Mouse (Mus musculus) heart, postnatal 36 days (tissue): ENCODE data around the gene Cfap70. TPM values are rescaled to one million over a fixed set of nuclear protein-coding genes. Genes with fewer than 3 reads are reported as not detected.

Experiments used
- DNase-seq, 2 experiments: peaks; one replicate each; pipeline ENCODE4 v3.0.0; 2021 to 2022
- intact Hi-C: fragments of 180-260 bp; cut with DNase I; formaldehyde crosslinking; loops from one replicate; pipeline ENCODE4 v1.15.1; 2025
- total RNA-seq, 2 experiments: library from RNA; stranded (reverse); gene quantifications; 2 replicates each; pipeline ENCODE4 v1.2.3; 2021

Cfap70 gene
- total RNA-seq, 2 experiments from 2014 or later, result not detected

- no peak for DNase-seq
- intact Hi-C loops, result no loop called here
Observed at GRCm38 (mm10) chr14:20429833-20430232, 22.2 kb downstream of the Cfap70 start.

GRCm38 (mm10) chr14:20428593-20428992 lies 23.4 kb downstream of the Cfap70 start:
- intact Hi-C loops, result no loop called here
- DNase-seq, result no peak

DNA sequence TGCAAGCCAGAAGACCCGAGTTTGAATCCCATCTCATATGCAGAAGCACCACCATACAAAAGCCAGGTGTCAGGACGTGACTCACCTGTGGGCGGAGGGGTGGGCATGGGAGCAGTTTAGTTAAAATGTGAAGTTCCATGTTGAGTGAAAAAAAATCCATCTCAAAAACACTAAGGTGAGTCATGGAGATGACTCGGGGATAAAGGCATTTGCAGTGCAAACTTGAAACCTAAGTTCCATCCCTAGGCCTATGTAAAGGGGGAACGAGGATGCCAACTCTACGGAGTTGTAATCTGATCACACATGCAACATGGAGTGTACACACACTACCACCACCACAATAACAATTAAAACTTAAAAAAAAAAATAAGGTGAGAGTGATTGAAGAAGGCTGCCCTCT lies 29.0 kb downstream of the Cfap70 start:
- no peak for DNase-seq
- intact Hi-C loops, result no loop called here

- DNase-seq, result peak in 1 of 2 experiments; percentile 3
- intact Hi-C loops, result no loop called here
Observed at GRCm38 (mm10) chr14:20422257-20422656, 29.8 kb downstream of the Cfap70 start.

DNA sequence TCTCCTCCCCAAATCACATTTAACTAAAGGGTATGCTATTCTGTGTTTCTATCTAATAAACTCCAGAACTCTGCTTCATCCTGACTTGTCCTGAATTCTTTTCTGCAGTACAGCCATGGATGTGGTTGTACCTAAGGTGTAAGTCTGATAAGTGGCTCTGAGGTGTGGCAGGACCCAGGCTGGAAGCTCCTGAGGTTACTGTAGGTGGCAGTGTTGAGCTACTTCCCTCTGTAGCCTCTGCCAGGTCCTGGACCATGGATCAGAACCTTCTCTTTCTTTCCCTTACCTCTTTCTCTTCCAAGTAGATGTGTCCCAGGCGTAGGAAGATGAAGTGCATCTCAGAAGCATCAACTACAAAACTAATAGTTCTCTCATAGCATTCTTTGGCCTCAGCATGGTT lies 52.0 kb downstream of the Cfap70 start:
- peak; percentile 24 to 26 for DNase-seq
- intact Hi-C loops, result loop anchor here (5.0 kb wide), 1 partner anchor 77 kb away; no protein-coding TSS in a partner anchor

DNA sequence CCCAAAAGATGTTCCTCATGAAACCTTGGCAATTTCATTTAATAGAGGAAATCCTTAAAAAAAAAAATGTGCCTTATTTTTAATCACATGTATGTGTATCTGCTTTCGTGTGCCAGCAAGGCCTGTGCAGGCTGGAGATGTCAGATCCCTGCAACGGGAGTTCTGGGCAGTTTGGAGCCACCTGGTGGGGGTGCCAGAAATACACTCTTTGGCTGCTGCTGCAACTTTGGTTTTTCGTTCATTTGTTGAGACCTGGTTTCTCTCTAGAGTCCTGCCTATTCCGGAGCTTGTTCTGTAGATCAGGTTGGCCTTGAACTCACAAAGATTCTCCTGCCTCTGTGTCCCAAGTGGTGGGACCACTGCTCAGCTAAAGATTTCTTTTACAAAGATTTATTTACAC lies 53.2 kb downstream of the Cfap70 start:
- intact Hi-C loops, result no loop called here
- no peak for DNase-seq

- no peak for DNase-seq
- intact Hi-C loops, result no loop called here
Observed at GRCm38 (mm10) chr14:20397220-20397619, 54.8 kb downstream of the Cfap70 start.

GRCm38 (mm10) chr14:20393205-20393913 lies 58.7 kb downstream of the Cfap70 start, which contains the start of gene Mrps16:
TSS of gene Mrps16 (minus strand) at chr14:20393634.
- intact Hi-C loops, result loop anchor here (5.0 kb wide), 1 partner anchor 269 kb away; no protein-coding TSS in a partner anchor
- DNase-seq, result peak; percentile 90 to 93

DNA sequence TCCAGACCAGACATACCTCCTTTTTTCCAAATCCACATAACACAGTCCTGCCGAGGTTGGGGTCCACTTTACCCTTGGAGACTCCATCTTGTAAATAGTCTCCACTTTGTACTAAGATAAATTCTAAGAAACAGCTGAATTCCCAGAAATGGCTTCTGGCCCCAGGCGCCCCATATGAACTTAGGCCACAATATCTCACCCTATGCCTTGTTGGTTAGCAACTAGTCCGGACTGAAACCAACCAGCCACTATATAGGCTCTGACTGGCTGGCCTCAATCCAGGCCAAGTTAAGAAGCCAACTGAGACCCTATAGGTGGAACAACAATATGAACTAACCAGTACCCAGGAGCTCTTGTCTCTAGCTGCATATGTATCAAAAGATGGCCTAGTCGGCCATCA lies 59.7 kb downstream of the Cfap70 start:
- DNase-seq, result no peak
- intact Hi-C loops, result loop anchor here (5.0 kb wide), 1 partner anchor 270 kb away; no protein-coding TSS in a partner anchor

- no peak for DNase-seq
- intact Hi-C loops, result loop anchor here (2.0 to 5.0 kb wide), 2 partner anchors 41 to 273 kb away; partner anchors contain the start of genes Ecd and Fam149b
Observed at GRCm38 (mm10) chr14:20389446-20390079, 62.5 kb downstream of the Cfap70 start.

DNA sequence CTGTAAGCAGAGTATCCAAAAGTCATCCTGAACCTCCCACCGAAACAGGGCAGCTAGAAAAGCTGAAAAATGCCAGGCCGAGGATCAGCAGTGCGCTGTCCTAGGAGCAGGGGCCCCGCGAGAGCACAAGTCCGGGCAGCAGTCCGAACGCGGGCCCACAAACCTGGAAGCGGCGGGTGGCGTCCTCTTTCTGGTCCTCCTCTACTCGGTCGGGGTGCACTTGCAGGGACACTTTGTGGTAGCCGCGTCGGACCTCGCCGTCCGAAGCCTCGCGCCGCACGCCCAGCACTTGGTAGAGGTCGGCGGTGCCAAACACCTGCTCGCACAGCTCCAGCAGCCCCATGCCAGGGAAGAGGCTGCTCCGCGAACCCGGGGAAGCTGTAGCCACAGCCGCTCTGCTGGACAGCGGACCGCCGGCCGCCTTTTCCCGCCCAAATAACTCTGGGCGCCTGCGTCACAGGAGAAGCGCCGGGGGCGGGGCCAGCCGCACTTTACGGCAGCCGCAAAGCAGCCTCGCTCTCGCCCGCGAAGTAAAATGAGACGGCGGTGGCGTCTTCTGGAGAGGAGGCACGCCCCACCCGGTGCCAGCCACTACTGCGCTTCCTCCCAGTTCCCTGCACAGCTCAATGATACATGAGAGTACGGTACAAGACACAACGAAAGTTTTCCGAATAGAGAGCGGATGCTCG lies 63.4 kb downstream of the Cfap70 start, which contains the start of gene Dnajc9:
Gene Dnajc9 (minus strand): TSS at position 470 of the 689 bp plus-strand sequence.
- intact Hi-C loops, result loop anchor here (2.0 kb wide), 1 partner anchor 40 kb away; the partner anchor contains the start of genes Ecd and Fam149b
- DNase-seq, result peak; percentile 93 to 98

DNA sequence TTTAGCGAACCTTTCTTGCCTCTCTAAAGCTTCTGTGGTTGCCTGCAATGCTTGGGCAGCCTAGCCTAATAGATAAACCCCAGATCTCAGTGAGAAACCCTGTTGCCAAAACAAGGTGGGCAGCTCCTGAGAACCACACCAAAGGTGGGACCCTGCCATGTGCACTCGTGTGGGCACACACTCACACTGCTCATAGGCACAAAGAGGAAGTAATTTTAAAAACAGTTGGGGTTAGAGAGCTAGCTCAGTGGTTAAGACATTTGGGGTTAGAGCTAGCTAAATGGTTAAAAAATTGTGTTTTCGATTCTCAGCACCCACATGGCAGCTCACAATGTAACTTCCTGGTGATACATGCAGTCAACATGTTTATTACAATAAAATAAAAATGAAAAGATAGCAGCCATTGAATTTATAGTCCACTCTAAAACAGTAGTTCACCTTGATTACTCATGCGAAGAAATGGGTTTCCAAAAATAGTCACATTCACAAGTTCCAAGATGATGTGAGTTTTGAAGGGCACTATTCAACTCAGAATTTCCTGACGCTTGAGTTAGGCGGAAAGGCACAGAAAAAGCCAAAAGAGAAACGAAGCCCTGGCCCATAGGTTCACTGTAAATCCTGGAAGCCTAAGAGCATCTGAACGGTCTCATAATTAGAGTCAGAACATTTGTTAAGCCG lies 72.1 kb downstream of the Cfap70 start:
- intact Hi-C loops, result no loop called here
- no peak for DNase-seq

GRCm38 (mm10) chr14:20379087-20379640 lies 72.9 kb downstream of the Cfap70 start:
- intact Hi-C loops, result no loop called here
- DNase-seq, result no peak

- intact Hi-C loops, result no loop called here
- DNase-seq, result peak in 1 of 2 experiments; percentile 16
Observed at GRCm38 (mm10) chr14:20378313-20379061, 73.5 kb downstream of the Cfap70 start.

DNA sequence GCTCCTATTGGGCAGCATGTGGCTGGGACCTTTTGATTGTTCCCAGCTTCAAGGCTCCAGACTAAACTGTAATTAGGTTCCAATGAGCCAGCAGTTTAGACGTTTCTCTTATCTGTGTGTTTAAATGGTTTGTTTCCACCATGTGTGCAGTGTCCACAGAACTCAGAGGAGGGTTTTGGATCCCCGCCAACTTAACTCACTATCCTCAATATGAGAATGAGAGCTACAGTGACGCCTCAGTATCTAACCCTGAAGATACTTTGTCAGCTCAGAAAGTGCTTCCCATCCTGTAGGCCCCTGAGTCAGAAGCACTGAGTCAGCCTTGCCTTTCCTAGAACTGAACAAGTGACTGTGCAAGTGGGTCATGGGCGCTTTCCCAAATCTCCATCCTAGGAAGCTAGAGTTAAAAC lies 74.9 kb downstream of the Cfap70 start:
- DNase-seq, result no peak
- intact Hi-C loops, result no loop called here

DNA sequence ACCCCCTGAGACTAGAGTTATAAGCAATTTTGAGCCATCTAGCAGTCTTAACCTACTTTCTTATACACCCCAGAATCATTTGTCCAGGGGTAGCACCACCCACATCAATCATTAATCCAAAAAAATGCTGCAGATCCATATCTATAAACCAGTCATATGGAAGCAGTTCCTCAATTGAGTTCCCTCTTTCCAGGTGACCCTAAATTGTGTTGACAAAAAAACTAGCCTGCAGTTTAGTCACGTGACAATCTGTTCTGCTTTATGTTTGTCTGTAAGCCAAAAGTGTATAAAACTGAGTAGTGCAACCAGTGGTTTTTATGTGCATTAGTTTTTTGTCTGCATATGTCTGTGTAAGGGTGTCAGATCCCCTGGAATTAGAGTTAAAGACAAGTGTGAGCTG lies 80.2 kb downstream of the Cfap70 start:
- intact Hi-C loops, result no loop called here
- no peak for DNase-seq

DNA sequence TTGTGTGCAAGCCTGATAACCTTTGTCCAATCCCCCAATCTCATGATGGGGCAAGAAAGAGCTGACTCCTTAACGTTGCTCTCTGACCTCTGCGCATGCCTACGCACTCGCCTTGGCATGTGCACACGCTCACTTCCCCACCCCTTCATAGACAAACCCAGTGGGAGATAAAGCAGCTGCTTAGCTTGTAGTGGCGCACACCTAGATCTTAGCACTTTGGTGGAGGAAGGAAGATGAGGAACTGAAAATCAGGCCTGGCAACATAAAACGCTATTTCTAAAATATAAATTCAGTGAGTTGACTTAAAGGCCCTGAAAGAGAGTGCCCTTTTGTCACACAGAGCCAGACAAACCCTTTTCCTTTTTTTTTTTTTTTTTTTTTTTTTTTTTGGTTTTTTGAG lies 81.2 kb downstream of the Cfap70 start:
- intact Hi-C loops, result no loop called here
- DNase-seq, result no peak

- intact Hi-C loops, result no loop called here
- no peak for DNase-seq
Observed at GRCm38 (mm10) chr14:20368271-20368670, 83.8 kb downstream of the Cfap70 start.

DNA sequence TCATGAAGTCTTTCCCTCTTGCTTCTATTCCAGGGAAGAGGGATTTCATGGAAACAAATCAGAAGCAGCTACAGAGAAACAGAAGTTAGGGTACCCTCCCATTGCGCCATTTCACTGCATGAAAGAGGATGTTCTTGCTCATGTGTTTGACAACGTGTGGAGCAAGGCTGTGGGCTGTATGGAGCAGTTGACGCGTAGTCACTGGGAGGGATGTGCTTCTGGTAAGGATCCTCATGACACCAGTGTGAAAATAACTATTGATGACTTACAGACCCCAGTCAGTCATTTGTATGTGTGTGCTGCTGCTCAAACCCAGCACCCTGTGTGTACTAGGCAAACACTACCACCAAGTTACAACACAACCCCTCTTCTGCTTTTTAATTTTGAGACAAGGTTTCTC lies 88.8 kb downstream of the Cfap70 start:
- no peak for DNase-seq
- intact Hi-C loops, result no loop called here
